Mouse (Mus musculus) brown adipose tissue, adult 24 weeks (tissue): ENCODE measurements around the gene Ipo5. TPM values are rescaled to one million over a fixed set of nuclear protein-coding genes. Genes with fewer than 3 reads are reported as not detected.

ENCODE experiments used
- H3K27ac ChIP-seq: fragments of 200-500 bp; replicated peaks from 2 replicates; pipeline ENCODE4 v1.5.1; 2012; ENCODE audit warnings: low read depth, mild to moderate bottlenecking, low read length
- H3K4me1 ChIP-seq: fragments of 200-500 bp; 2 replicates; pipeline ENCODE4 v1.6.1; 2012; ENCODE audit warnings: low read length, mixed read lengths; ENCODE audit not compliant: control insufficient read depth, insufficient read depth, insufficient read length
- H3K4me3 ChIP-seq: fragments of 200-500 bp; 2 replicates; pipeline ENCODE4 v1.5.1; 2012; ENCODE audit warnings: low read depth, mild to moderate bottlenecking, low read length, moderate library complexity; ENCODE audit not compliant: insufficient read depth
- polyA plus RNA-seq: library from polyadenylated mRNA; stranded (reverse); fragments of >200 nt; gene quantifications from 2 replicates; pipeline ENCODE4 v1.2.4, GENCODE M21; 2012; ENCODE audit not compliant: missing spikeins, insufficient read depth, insufficient read length

Gene Ipo5
- polyA plus RNA-seq, 1 experiment = 26.8 TPM

DNA sequence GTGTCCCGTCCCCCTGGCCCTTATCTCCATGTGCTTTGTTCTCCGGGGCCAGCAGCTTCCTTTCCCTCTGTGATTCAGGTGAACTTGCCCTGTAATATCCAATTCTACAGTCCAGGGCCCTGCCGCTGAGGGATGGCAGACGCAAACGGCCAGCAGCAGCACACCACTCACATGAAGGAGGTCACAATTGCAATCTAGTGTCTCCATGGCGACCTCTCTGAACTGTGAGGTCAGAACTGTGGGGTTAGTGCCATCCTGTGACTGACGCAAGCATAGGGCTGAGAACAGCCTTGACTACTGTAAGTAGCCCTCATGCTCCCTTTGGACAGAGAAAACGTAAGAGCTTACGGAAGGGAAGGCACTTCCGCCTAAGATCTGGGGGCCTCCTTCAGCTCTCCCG is 14.4 kb upstream of the Ipo5 start:
- no peaks in the 10 kb centered on the region for H3K4me1 ChIP-seq
- no peak overlapping the region for H3K27ac ChIP-seq
- no peak overlapping the region for H3K4me3 ChIP-seq

DNA sequence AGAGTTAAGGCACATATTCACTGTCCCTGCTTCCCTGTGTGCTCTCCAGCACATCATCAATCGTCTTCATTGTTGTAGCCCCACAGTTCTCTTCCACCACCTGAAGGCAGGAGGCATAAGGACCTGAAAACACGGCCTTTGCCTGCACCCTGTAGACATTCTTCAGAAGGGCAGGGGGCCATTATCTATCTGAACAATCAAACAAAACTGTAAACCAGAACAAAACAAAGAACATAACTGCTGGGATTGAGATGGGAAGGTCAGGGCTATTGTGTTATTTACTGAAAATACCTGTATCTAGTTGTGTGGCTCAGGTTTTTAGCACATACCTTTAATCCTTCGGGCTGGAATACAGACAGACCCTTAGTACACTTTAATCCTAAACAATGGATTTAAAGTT is 12.1 kb upstream of the Ipo5 start:
- Histone ChIP-seq H3K4me1 (no peaks in the 10 kb centered on the region), H3K4me3 (no peak overlapping the region), H3K27ac (no peak overlapping the region)

- Histone ChIP-seq H3K27ac (no peak overlapping the region), H3K4me3 (no peak overlapping the region), H3K4me1 (no peaks in the 10 kb centered on the region)
Measured at GRCm38 (mm10) chr14:120909396-120909795, 1.6 kb upstream of the Ipo5 start.

DNA sequence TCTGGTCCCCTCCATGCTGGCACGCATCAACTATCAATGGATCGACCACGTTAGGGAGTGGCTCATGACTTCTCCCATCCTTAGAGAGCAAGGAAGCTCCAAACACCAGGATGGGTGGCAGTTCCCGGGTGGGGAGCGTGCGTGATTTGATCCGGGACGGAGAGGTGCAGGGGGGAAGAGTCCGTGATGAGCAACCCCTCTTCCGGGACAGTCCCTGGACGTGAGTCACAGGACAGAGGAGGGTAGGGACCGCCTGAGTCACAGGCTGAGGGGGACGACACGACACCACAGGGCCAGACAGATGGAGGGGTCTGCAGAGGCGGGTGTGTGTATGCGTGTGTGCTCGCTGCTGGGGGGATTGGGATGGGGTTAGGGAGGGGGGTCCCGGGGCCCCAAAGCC is 704 bp upstream of the Ipo5 start:
- H3K4me3 ChIP-seq = peak overlapping the region; percentile 49
- H3K27ac ChIP-seq = no peak overlapping the region
- H3K4me1 ChIP-seq = no peaks in the 10 kb centered on the region; the same call in 1 of the 2 replicates

GRCm38 (mm10) chr14:120911388-120911901 is 421 bp downstream of the Ipo5 start:
- H3K4me3 ChIP-seq = peak overlapping the region; percentile 97
- peak overlapping the region; percentile 79 for H3K27ac ChIP-seq
- H3K4me1 ChIP-seq = no peaks in the 10 kb centered on the region; the same call in 1 of the 2 replicates

DNA sequence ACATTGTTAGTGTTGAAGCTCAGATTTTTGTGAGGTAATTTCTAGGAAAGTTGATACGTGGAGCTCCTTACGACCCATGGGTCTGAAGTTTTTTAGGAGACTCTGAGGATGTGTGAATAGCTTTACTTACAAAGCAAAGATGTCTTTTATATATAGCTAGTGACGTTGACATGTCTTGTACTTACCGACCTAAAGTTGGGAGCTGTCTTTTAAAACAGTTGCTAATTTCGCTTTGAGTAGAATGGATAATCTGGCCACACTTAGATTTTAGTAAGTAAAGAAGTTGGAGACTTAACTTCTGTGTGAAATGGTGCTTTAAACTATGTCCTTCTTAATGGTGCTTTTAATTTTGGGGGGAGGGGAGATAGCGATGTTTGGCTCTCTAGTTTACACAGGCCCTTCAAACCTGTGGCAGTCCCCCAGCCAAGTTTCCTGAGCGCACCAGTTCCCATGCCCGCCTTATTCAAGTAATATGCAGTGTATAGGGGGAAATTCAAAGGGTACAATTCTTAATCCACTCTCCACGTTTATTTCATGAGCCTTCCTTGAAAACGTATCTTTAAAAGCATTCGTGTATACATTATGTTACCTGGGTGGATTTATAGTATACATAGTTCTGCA is 1.2 kb downstream of the Ipo5 start:
- Histone ChIP-seq H3K4me3 (peak overlapping the region; percentile 97), H3K4me1 (no peaks in the 10 kb centered on the region; the same call in 1 of the 2 replicates), H3K27ac (no peak overlapping the region)

GRCm38 (mm10) chr14:120912916-120913315 is 1.9 kb downstream of the Ipo5 start:
- H3K4me1 ChIP-seq = no peaks in the 10 kb centered on the region; the same call in 1 of the 2 replicates
- H3K4me3 ChIP-seq = no peak overlapping the region
- H3K27ac ChIP-seq = no peak overlapping the region

- H3K27ac ChIP-seq = no peak overlapping the region
- no peak overlapping the region for H3K4me3 ChIP-seq
- no peaks in the 10 kb centered on the region for H3K4me1 ChIP-seq
Measured at GRCm38 (mm10) chr14:120921805-120922204, 10.8 kb downstream of the Ipo5 start.

GRCm38 (mm10) chr14:120924044-120924443 is 13.0 kb downstream of the Ipo5 start:
- no peak overlapping the region for H3K4me3 ChIP-seq
- H3K27ac ChIP-seq = no peak overlapping the region
- no peaks in the 10 kb centered on the region for H3K4me1 ChIP-seq

- no peak overlapping the region for H3K27ac ChIP-seq
- H3K4me3 ChIP-seq = no peak overlapping the region
- H3K4me1 ChIP-seq = no peaks in the 10 kb centered on the region
Measured at GRCm38 (mm10) chr14:120925731-120926585, 14.9 kb downstream of the Ipo5 start.

DNA sequence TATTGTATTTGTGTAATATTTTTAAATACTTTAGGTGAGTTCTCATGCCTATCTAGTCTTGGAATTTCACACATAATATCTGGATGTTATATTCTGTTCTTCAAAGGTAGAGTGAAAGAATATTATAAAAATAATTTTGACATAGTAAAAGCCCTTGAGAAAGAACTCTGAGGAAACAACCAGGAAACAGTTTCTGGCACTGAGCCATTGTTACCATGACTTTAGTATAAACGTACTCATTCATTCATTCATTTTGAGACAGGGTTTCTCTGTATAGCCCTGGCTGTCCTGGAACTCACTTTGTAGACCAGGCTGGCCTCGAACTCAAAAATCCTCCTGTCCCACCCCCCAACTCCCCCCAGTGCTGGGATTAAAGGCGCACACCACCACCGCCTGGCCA is 20.2 kb downstream of the Ipo5 start:
- H3K4me3 ChIP-seq = no peak overlapping the region
- no peak overlapping the region for H3K27ac ChIP-seq
- H3K4me1 ChIP-seq = no peaks in the 10 kb centered on the region

GRCm38 (mm10) chr14:120933624-120934023 is 22.6 kb downstream of the Ipo5 start:
- Histone ChIP-seq H3K4me1 (no peaks in the 10 kb centered on the region), H3K4me3 (no peak overlapping the region), H3K27ac (no peak overlapping the region)

- Histone ChIP-seq H3K4me1 (no peaks in the 10 kb centered on the region), H3K4me3 (no peak overlapping the region), H3K27ac (no peak overlapping the region)
Measured at GRCm38 (mm10) chr14:120937102-120937501, 26.1 kb downstream of the Ipo5 start.

GRCm38 (mm10) chr14:120942803-120943202 is 31.8 kb downstream of the Ipo5 start:
- H3K4me1 ChIP-seq = no peaks in the 10 kb centered on the region
- no peak overlapping the region for H3K27ac ChIP-seq
- no peak overlapping the region for H3K4me3 ChIP-seq

GRCm38 (mm10) chr14:120945146-120945545 is 34.1 kb downstream of the Ipo5 start:
- Histone ChIP-seq H3K4me3 (no peak overlapping the region), H3K4me1 (no peaks in the 10 kb centered on the region), H3K27ac (no peak overlapping the region)

GRCm38 (mm10) chr14:120947104-120947503 is 36.1 kb downstream of the Ipo5 start:
- Histone ChIP-seq H3K4me3 (no peak overlapping the region), H3K4me1 (no peaks in the 10 kb centered on the region), H3K27ac (no peak overlapping the region)
